Comparison of ENCODE assay signal across 8 mouse cellular contexts in the genomic region with DNA sequence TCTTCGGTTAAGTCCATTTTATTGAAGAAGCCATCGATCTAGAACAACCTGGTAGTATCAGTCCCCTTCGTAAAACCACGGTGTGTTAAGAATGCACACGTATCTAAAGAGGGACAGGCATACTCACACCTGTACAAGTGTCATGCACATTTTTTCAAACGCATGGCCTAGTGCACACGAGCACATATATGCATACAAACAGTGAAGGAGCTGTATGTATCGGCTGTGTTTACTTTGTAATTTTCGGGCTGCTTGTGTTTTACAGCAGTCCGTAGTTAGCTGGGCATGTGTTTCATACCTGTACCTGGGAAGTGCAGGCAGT. TPM values are rescaled to one million over a fixed set of nuclear protein-coding genes. Genes with fewer than 3 reads are reported as not detected.
DNase-seq lines count a peak whose midpoint lies in the region; ATAC-seq and TF ChIP-seq lines count a peak whose summit lies in the region.

No protein-coding gene starts in this region.

- peak overlapping the region; percentile 26 for H3K4me3 ChIP-seq in kidney, postnatal 0 days (replicated peaks; ENCODE audit: low read depth, low read length)
- H3K4me3 ChIP-seq in embryonic facial prominence, embryonic 11.5 days (ENCODE audit: low read depth, low read length) = peak overlapping the region; percentile 41
- H3K4me3 ChIP-seq in intestine, embryonic 14.5 days (ENCODE audit: low read depth, low read length) = peak overlapping the region; percentile 46
- H3K4me3 ChIP-seq in myocyte = peak overlapping the region; percentile 28

- no peak overlapping the region for H3ac ChIP-seq in myocyte (ENCODE audit: control insufficient read depth, insufficient read length)

- 0 out of 2 replicates have a peak overlapping the region, but pooled peaks have one; percentile 15 for H3K9ac ChIP-seq in kidney, postnatal 0 days (ENCODE audit: low read depth, low read length)
- peak overlapping the region; percentile 57 for H3K9ac ChIP-seq in embryonic facial prominence, embryonic 11.5 days (replicated peaks; ENCODE audit: low read length)
- H3K9ac ChIP-seq in intestine, embryonic 14.5 days (ENCODE audit: low read length) = peak overlapping the region; percentile 67

- peaks cover 12% of the 10 kb centered on the region; the same call in 1 of the 2 replicates for H3K4me1 ChIP-seq in kidney, postnatal 0 days (replicated peaks; ENCODE audit: insufficient read depth, low read length)
- no peaks in the 10 kb centered on the region; the same call in 1 of the 2 replicates for H3K4me1 ChIP-seq in embryonic facial prominence, embryonic 11.5 days (ENCODE audit: control insufficient read depth, insufficient read depth, low read length)
- H3K4me1 ChIP-seq in intestine, embryonic 14.5 days (replicated peaks; ENCODE audit: control insufficient read depth, insufficient read depth, low read length) = peaks cover 8% of the 10 kb centered on the region; the same call in 1 of the 2 replicates

- no peaks in the 10 kb centered on the region for H3K27me3 ChIP-seq in kidney, postnatal 0 days (ENCODE audit: insufficient read depth, low read length)
- H3K27me3 ChIP-seq in embryonic facial prominence, embryonic 11.5 days (ENCODE audit: control insufficient read depth, insufficient read depth, low read length) = no peaks in the 10 kb centered on the region
- H3K27me3 ChIP-seq in intestine, embryonic 14.5 days (replicated peaks; ENCODE audit: control insufficient read depth, insufficient read depth, low read length) = no peaks in the 10 kb centered on the region
- H3K27me3 ChIP-seq in myocyte (ENCODE audit: control insufficient read depth, insufficient read depth, insufficient read length) = no peaks in the 10 kb centered on the region

- no peak for TF ChIP-seq POLR2A in myocyte (IDR thresholded peaks at IDR 0.05; ENCODE audit: insufficient read length, low read depth)

- DNase-seq in kidney, postnatal 0 days (ENCODE audit: low spot score) = no peak
- no peak for DNase-seq in kidney, adult 8-10 months
- DNase-seq in embryonic facial prominence, embryonic 11.5 days (ENCODE audit: low spot score) = no peak
- DNase-seq in intestine, embryonic 14.5 days (ENCODE audit: low spot score) = no peak
- no peak for DNase-seq in layer of hippocampus, postnatal 10 days (ENCODE audit: low spot score in 2 of 2)
- no peak for DNase-seq in embryo, embryonic 10 days (ENCODE audit: low spot score)
- DNase-seq in c-Kit-positive CD71-positive TER-119-positive erythroid progenitor cells, embryonic 14.5 days (ENCODE audit: low spot score) = no peak

- H3K9me3 ChIP-seq in kidney, postnatal 0 days (replicated peaks; ENCODE audit: low read length) = no peaks in the 10 kb centered on the region
- no peaks in the 10 kb centered on the region for H3K9me3 ChIP-seq in embryonic facial prominence, embryonic 11.5 days (replicated peaks; ENCODE audit: control insufficient read depth, low read length)
- H3K9me3 ChIP-seq in intestine, embryonic 14.5 days (ENCODE audit: control insufficient read depth, low read length) = no peaks in the 10 kb centered on the region

- H3K79me2 ChIP-seq in myocyte (ENCODE audit: control insufficient read depth, insufficient read depth) = no peaks in the 10 kb centered on the region

- TF ChIP-seq CTCF in kidney, postnatal 0 days (IDR thresholded peaks at IDR 0.05; ENCODE audit: low read depth) = no peak

- ATAC-seq in kidney, postnatal 0 days (replicated peaks; ENCODE audit: low FRiP score, low read depth) = peak; percentile 1; the same call in 1 of the 2 replicates
- ATAC-seq in embryonic facial prominence, embryonic 11.5 days (replicated peaks; ENCODE audit: insufficient number of reproducible peaks, low FRiP score, low TSS enrichment, low read depth) = no peak; the same call in 1 of the 2 replicates
- ATAC-seq in intestine, embryonic 14.5 days (replicated peaks; ENCODE audit: low FRiP score, low TSS enrichment, low read depth) = peak; percentile 32; the same call in 1 of the 2 replicates

- H3K36me3 ChIP-seq in kidney, postnatal 0 days (ENCODE audit: insufficient read depth, low read length) = peaks cover 6% of the 10 kb centered on the region
- H3K36me3 ChIP-seq in embryonic facial prominence, embryonic 11.5 days (replicated peaks; ENCODE audit: control insufficient read depth, insufficient read depth, low read depth, low read length) = no peaks in the 10 kb centered on the region; the same call in 1 of the 2 replicates
- H3K36me3 ChIP-seq in intestine, embryonic 14.5 days (ENCODE audit: control insufficient read depth, insufficient read depth, low read length) = peaks cover 15% of the 10 kb centered on the region
- no peaks in the 10 kb centered on the region for H3K36me3 ChIP-seq in myocyte (ENCODE audit: control insufficient read depth, insufficient read depth)

- 21% methylated on average over 10 of the region's 10 CpGs for WGBS in kidney, postnatal 0 days
- 30% methylated on average over 10 of the region's 10 CpGs for WGBS in embryonic facial prominence, embryonic 11.5 days
- 23% methylated on average over 10 of the region's 10 CpGs for WGBS in intestine, embryonic 14.5 days

- peak overlapping the region; percentile 56 for H3K4me2 ChIP-seq in kidney, postnatal 0 days (ENCODE audit: low read length)
- H3K4me2 ChIP-seq in embryonic facial prominence, embryonic 11.5 days (ENCODE audit: low read depth, low read length) = peak overlapping the region; percentile 67
- peak overlapping the region; percentile 86 for H3K4me2 ChIP-seq in intestine, embryonic 14.5 days (ENCODE audit: low read length)
- peak overlapping the region; percentile 100 for H3K4me2 ChIP-seq in myocyte (ENCODE audit: low read depth)

- H3K27ac ChIP-seq in kidney, postnatal 0 days = peak overlapping the region; percentile 81
- peak overlapping the region; percentile 65 for H3K27ac ChIP-seq in embryonic facial prominence, embryonic 11.5 days (replicated peaks; ENCODE audit: low read depth, low read length)
- peak overlapping the region; percentile 89 for H3K27ac ChIP-seq in intestine, embryonic 14.5 days (ENCODE audit: low read depth)

TF ChIP-seq in myocyte, 11 proteins besides CTCF, POLR2A, EP300 and RAD21:
- TF ChIP-seq CEBPB (IDR thresholded peaks at IDR 0.05; ENCODE audit: insufficient read depth, poor library complexity, severe bottlenecking) = no peak
- TF ChIP-seq TCF3 (IDR thresholded peaks at IDR 0.05; ENCODE audit: insufficient read length, low read depth) = no peak
- no peak for TF ChIP-seq MYOD1 (IDR thresholded peaks at IDR 0.05; ENCODE audit: control insufficient read depth in 1 of 3, insufficient read length in 2 of 3, low read depth in 2 of 3)
- no peak for TF ChIP-seq USF1 (IDR thresholded peaks at IDR 0.05; ENCODE audit: low read depth)
- TF ChIP-seq E2F4 (IDR thresholded peaks at IDR 0.05; ENCODE audit: insufficient read depth) = no peak
- TF ChIP-seq REST (IDR thresholded peaks at IDR 0.05; ENCODE audit: insufficient read depth, insufficient read length) = no peak
- TF ChIP-seq POLR2AphosphoS2 (IDR thresholded peaks at IDR 0.05; ENCODE audit: insufficient read length, low read depth) = no peak
- TF ChIP-seq MYOG (IDR thresholded peaks at IDR 0.05; ENCODE audit: control insufficient read depth in 1 of 3, insufficient read depth in 1 of 3, insufficient read length in 2 of 3, low read depth in 2 of 3) = no peak
- TF ChIP-seq SRF (IDR thresholded peaks at IDR 0.05; ENCODE audit: control insufficient read depth, insufficient read length, low read depth) = no peak
- no peak for TF ChIP-seq MAX (IDR thresholded peaks at IDR 0.05; ENCODE audit: low read depth)
- TF ChIP-seq TCF12 (IDR thresholded peaks at IDR 0.05; ENCODE audit: insufficient read depth, poor library complexity, severe bottlenecking) = no peak
TF ChIP-seq in myocyte: peak in this region for 0.

RNA-seq across cellular contexts. Expression of a gene that starts 25.5 kb away (rescaled TPM):
- polyA plus RNA-seq in kidney, postnatal 0 days (2015; fragmentation: Nextera tagmentation; extraction: Ambion mirVana) = 43.0 and 46.6 TPM in 2 replicates
- polyA plus RNA-seq in embryonic facial prominence, embryonic 11.5 days (2014; fragmentation: Nextera tagmentation; extraction: Ambion mirVana) = 65.5 and 74.4 TPM in 2 replicates
- 58.3 and 61.7 TPM in 2 replicates for polyA plus RNA-seq in intestine, embryonic 14.5 days (2014; fragmentation: Nextera tagmentation; extraction: Ambion mirVana)
- 34.8 TPM for polyA plus RNA-seq in myocyte (2012; fragmentation: generic; extraction: Trizol)
- 10 to 100 TPM; 42.8 to 44.2 TPM for total RNA-seq in layer of hippocampus, postnatal 10 days (2021)

RNA-seq across cellular contexts. Expression of a gene that starts 33.0 kb away (rescaled TPM):
- polyA plus RNA-seq in kidney, postnatal 0 days (2015; fragmentation: Nextera tagmentation; extraction: Ambion mirVana) = 85.4 and 91.4 TPM in 2 replicates
- 192 and 207 TPM in 2 replicates for polyA plus RNA-seq in embryonic facial prominence, embryonic 11.5 days (2014; fragmentation: Nextera tagmentation; extraction: Ambion mirVana)
- polyA plus RNA-seq in intestine, embryonic 14.5 days (2014; fragmentation: Nextera tagmentation; extraction: Ambion mirVana) = 122 and 138 TPM in 2 replicates
- 26.8 TPM for polyA plus RNA-seq in myocyte (2012; fragmentation: generic; extraction: Trizol)
- total RNA-seq in layer of hippocampus, postnatal 10 days (2021) = 10 to 100 TPM; 79.7 to 80.2 TPM

Comparison
In these comparisons a context has a peak if more than half of its experiments do, and no peak if none do; other contexts are left out.
1. H3K9ac ChIP-seq: peak in every context shown above with its lines; median percentile 67 in intestine, embryonic 14.5 days; 57 in embryonic facial prominence, embryonic 11.5 days; 15 in kidney, postnatal 0 days.